Mouse (Mus musculus) testis, adult 2 months (tissue): Measurements from ENCODE around the gene Psen2.

Source experiments
- CTCF ChIP-seq: fragments of 200-500 bp; IDR thresholded peaks from 2 replicates; pipeline ENCODE4 v1.5.1; 2012; ENCODE audit warnings: low read depth, mild to moderate bottlenecking, inconsistent platforms, low read length, moderate library complexity; ENCODE audit not compliant: control insufficient read depth, insufficient read depth, insufficient replicate concordance
- POLR2A ChIP-seq: fragments of 200-500 bp; IDR thresholded peaks from 2 replicates; pipeline ENCODE4 v1.6.1; 2012; ENCODE audit warnings: low read depth, mild to moderate bottlenecking, inconsistent platforms, low read length, moderate library complexity; ENCODE audit not compliant: control insufficient read depth

DNA sequence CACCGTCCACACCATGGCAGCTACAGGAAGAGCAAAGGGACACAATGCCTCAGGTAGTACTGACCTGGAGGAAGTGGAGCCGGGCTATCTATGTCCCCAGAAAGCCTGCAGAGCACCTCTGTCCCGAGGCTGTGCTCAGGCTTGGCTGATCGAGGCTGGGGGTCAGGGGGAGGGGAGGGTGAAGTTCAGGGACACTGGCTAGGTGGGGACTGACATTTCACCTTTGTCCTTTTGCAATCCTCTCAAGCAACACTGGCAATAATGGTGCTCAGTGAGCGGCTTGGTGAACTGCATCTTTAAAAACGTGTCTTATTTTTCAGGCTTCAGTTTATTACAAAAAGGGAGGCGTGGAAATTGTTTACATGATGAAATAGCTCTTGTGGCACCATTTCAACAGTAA lies 33.3 kb downstream of the Psen2 start:
- TF ChIP-seq CTCF = no peak
- no peak for TF ChIP-seq POLR2A
